Mouse (Mus musculus) hindbrain, embryonic 15.5 days (tissue): ENCODE data around the gene Nup210l. TPM values are rescaled to one million over a fixed set of nuclear protein-coding genes. Genes with fewer than 3 reads are reported as not detected.

ENCODE experiments used
- ATAC-seq: fragments of 200-750 bp; cut with Nextera tagmentation; 2 replicates; pipeline ENCODE4 v1.8.0; 2017; ENCODE audit warnings: low read depth, moderate number of reproducible peaks, moderate TSS enrichment; ENCODE audit not compliant: low FRiP score
- H3K27ac ChIP-seq: fragments of 300-500 bp; sonication (generic); replicated peaks from 2 replicates; pipeline ENCODE4 v1.5.1; 2015; ENCODE audit warnings: mild to moderate bottlenecking, inconsistent platforms
- H3K27me3 ChIP-seq: fragments of 300-500 bp; sonication (generic); 2 replicates; pipeline ENCODE4 v1.6.1; 2015; ENCODE audit warnings: control low read depth, inconsistent platforms
- H3K36me3 ChIP-seq: fragments of 300-500 bp; sonication (generic); 2 replicates; pipeline ENCODE4 v1.6.1; 2015; ENCODE audit warnings: control low read depth, inconsistent platforms
- H3K4me1 ChIP-seq: fragments of 300-500 bp; sonication (generic); replicated peaks from 2 replicates; pipeline ENCODE4 v1.6.1; 2015; ENCODE audit warnings: control low read depth, inconsistent platforms
- H3K4me2 ChIP-seq: fragments of 300-500 bp; sonication (generic); 2 replicates; pipeline ENCODE4 v1.6.1; 2015; ENCODE audit warnings: moderate library complexity, mild to moderate bottlenecking, inconsistent platforms
- H3K4me3 ChIP-seq: fragments of 300-500 bp; sonication (generic); 2 replicates; pipeline ENCODE4 v1.5.1; 2015; ENCODE audit warnings: mild to moderate bottlenecking, inconsistent platforms
- H3K9ac ChIP-seq: fragments of 300-500 bp; sonication (generic); 2 replicates; pipeline ENCODE4 v1.6.1; 2015; ENCODE audit warnings: inconsistent platforms
- H3K9me3 ChIP-seq: fragments of 300-500 bp; sonication (generic); 2 replicates; pipeline ENCODE4 v1.6.1; 2016; ENCODE audit warnings: control low read depth, inconsistent platforms
- WGBS: fragments of 180-500 bp; shearing (Covaris S2); methylation state at CpG from one replicate; pipeline ENCODE4 v1.1.7; 2015; 5-methylcytosine and 5-hydroxymethylcytosine counted together
- polyA plus RNA-seq: library from polyadenylated mRNA; unstranded; fragments of >200 nt; fragmentation: Nextera tagmentation; extraction: Ambion mirVana; gene quantifications from 2 replicates; pipeline ENCODE4 v1.2.1, GENCODE M21; 2015

Nup210l gene
- polyA plus RNA-seq, 1 experiment from 2014 or later = 0.25 TPM

DNA sequence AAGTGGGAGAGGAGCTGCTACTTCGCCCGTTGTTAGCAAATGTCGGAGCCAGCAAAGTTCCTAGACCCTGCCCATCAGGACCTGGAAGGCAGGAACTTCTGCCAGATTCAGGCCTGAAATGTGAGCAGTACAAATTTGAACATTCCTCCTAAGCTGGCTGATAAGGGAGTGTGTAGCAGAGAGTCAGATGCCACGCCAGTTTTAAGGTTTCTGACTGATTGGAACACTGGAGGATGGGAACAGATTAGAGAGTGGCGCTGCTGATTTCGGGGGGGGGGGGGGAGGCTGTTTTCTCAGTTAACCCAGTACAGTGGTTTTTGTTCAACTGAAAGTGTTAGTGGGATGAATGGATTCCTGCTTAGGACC is 23.5 kb upstream of the Nup210l start:
- no peaks in the 10 kb centered on the region for H3K27me3 ChIP-seq
- H3K9me3 ChIP-seq = no peaks in the 10 kb centered on the region
- ATAC-seq = no peak
- H3K4me1 ChIP-seq = peaks cover 60% of the 10 kb centered on the region
- H3K4me2 ChIP-seq = peak overlapping the region; percentile 71
- H3K4me3 ChIP-seq = peak overlapping the region; percentile 97
- H3K36me3 ChIP-seq = no peaks in the 10 kb centered on the region
- WGBS = 3% methylated on average over 6 of the region's 6 CpGs
- peak overlapping the region; percentile 95 for H3K27ac ChIP-seq
- H3K9ac ChIP-seq = peak overlapping the region; percentile 95

DNA sequence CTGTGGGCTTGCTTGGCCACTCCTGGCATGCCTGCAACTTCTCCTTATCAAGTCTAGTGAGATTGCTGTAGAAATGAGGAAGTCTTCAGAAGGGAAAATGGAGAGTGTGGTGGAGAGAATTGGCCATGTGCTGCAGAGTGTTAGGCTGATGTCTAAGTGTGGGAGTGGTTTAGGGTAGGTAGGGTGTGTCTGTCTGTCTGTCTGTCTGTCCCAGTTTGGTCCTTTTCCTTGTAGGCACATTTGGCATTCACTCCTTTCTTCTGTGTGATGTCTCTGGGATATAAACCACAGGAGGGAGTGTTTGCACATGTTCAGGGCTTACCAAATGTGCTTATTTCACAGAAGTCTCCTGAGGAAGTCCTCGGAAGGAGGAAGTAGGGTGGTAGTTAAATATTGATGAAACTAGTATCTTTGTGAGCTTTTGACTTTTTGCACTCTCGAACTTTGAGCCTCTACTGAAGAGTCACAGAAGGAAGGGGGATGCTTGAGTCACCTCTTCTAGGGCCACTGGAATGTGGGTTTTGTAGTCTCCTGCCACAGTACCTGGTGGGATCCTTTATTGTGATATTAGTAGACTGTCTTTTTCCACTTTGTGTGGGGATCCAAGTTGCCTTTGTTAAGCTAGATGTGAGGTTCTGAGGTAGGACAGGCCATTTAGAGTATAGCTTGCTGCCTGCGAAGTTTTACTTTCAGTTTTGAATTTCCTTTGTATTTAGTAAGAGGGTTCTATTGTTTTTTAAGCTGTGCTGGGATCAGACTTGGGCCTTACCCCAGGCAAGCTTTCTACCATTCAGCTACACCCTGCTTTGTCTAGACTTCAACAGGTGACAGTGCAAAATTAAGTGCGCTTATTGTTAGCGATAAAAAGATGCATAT is 22.3 kb upstream of the Nup210l start:
- peak overlapping the region; percentile 11 for H3K4me3 ChIP-seq
- no peaks in the 10 kb centered on the region for H3K9me3 ChIP-seq
- WGBS = 80% methylated on average over 5 of the region's 5 CpGs
- H3K9ac ChIP-seq = no peak overlapping the region
- no peak overlapping the region for H3K27ac ChIP-seq
- no peak for ATAC-seq
- peak overlapping the region; percentile 71 for H3K4me2 ChIP-seq
- H3K36me3 ChIP-seq = no peaks in the 10 kb centered on the region
- peaks cover 60% of the 10 kb centered on the region for H3K4me1 ChIP-seq
- H3K27me3 ChIP-seq = no peaks in the 10 kb centered on the region

DNA sequence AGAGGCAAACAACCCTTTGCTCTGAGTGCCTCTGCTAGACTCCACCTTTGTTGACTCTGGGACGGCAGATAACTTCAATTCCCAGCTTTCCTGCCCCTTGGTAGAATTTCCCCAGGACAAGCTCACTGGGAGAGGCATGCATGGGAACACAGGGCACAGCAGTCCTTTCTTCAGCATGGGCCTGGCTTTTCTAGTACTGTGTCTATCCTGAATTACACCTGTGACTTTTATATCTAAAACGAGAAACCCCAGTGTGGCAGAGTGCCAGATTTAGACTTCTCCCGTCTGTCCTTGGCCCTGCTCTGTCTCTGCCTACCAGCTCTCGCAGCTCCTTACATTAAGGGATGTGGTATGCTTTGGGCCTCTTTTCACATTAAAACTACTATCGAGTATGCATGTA is 20.9 kb upstream of the Nup210l start:
- H3K4me3 ChIP-seq = no peak overlapping the region
- H3K4me1 ChIP-seq = peaks cover 54% of the 10 kb centered on the region
- ATAC-seq = no peak
- no peaks in the 10 kb centered on the region for H3K9me3 ChIP-seq
- H3K4me2 ChIP-seq = peak overlapping the region; percentile 0; the same call in 1 of the 2 replicates
- peaks cover 11% of the 10 kb centered on the region for H3K36me3 ChIP-seq
- peak overlapping the region; percentile 54; the same call in 1 of the 2 replicates for H3K27ac ChIP-seq
- 54% methylated on average over 5 of the region's 5 CpGs for WGBS
- H3K27me3 ChIP-seq = no peaks in the 10 kb centered on the region
- H3K9ac ChIP-seq = no peak overlapping the region

DNA sequence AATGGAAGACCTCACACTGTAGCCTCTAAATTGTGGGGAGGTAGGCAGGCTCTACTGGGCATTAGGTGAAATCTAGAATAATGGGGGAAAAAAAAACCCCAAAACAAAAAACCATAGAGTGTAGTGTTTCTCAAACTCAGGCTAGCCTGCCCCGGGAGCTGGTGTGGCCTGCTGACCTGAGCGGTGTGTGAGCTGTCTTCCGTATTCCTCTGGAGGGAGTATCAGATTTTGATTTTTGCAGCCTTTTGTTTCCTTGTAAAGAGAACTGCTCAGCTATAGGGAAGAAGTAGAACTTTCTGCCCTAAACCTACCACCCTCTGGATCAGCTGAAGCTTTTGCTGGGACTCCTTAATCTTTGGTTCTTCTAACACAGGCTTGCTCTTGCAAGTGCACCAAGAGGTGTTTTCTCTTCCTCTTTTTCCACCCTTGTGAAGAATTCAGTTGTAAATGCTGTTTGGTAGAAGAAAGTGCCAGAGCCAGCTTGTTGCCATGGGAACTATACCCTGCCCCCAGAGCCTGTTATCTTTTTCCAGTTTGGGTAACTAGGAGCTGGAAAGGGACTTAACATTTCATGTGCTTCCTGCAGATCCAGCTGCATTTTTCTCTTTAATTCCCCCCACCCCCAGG is 20.1 kb upstream of the Nup210l start:
- peaks cover 49% of the 10 kb centered on the region for H3K4me1 ChIP-seq

DNA sequence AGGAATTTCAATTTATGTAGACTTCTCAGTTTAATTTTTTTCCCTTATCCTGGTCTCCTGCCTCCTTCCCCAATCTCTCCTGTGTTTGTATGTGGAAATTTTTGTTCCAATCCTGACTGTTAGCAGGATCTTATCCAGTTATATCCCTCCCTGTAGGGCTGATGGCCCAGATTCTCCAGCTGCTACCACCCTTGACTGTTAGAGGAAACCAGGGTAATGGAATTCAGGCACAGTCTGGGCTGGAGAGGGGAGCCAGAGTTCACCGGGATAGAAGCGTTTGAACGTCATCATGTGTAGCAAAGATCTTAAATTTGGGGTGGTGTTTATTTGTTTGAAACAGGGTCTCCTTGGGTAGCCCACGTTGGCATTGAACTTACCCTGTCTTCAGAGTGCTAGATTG is 19.1 kb upstream of the Nup210l start:
- no peak overlapping the region for H3K4me2 ChIP-seq
- peaks cover 46% of the 10 kb centered on the region for H3K4me1 ChIP-seq
- no peak overlapping the region for H3K4me3 ChIP-seq
- peaks cover 28% of the 10 kb centered on the region for H3K36me3 ChIP-seq
- peak overlapping the region; percentile 54; the same call in 1 of the 2 replicates for H3K27ac ChIP-seq
- H3K27me3 ChIP-seq = no peaks in the 10 kb centered on the region
- H3K9ac ChIP-seq = no peak overlapping the region
- no peak for ATAC-seq
- WGBS = 78% methylated on average over 4 of the region's 4 CpGs
- H3K9me3 ChIP-seq = no peaks in the 10 kb centered on the region

More for the DNA sequence above, 20.1 kb upstream of the Nup210l start:
- 22% methylated on average over 3 of the region's 3 CpGs for WGBS
- no peaks in the 10 kb centered on the region for H3K9me3 ChIP-seq
- no peak overlapping the region for H3K9ac ChIP-seq
- H3K27ac ChIP-seq = peak overlapping the region; percentile 54
- ATAC-seq = no peak
- peaks cover 18% of the 10 kb centered on the region for H3K36me3 ChIP-seq
- H3K4me2 ChIP-seq = peak overlapping the region; percentile 23; the same call in 1 of the 2 replicates
- H3K4me3 ChIP-seq = no peak overlapping the region
- H3K27me3 ChIP-seq = no peaks in the 10 kb centered on the region

DNA sequence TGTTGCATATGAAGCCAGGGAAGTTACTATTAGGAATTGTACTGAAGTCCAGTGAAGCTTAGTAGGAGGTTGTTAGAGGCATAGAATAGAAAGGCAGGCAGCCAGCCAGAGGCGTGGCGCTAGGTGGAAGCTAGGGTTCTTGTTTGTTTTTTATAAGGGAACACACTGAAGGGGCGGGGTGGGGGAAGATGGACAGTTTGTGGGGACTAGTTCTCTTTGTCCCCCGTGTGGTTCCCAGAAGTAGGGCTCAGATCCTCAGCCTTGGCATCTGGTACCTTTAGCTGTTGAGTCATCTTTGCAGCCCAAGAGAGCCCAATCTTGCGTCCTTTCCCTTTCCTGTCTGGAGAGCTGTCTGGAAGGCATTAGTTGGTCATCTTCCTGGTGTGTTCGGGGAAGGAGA is 18.7 kb upstream of the Nup210l start:
- Histone ChIP-seq H3K27ac (no peak overlapping the region), H3K9me3 (no peaks in the 10 kb centered on the region), H3K4me2 (no peak overlapping the region), H3K36me3 (peaks cover 33% of the 10 kb centered on the region), H3K9ac (no peak overlapping the region), H3K27me3 (no peaks in the 10 kb centered on the region), H3K4me3 (no peak overlapping the region), H3K4me1 (peaks cover 46% of the 10 kb centered on the region)
- 86% methylated on average over 6 of the region's 6 CpGs for WGBS
- no peak for ATAC-seq

DNA sequence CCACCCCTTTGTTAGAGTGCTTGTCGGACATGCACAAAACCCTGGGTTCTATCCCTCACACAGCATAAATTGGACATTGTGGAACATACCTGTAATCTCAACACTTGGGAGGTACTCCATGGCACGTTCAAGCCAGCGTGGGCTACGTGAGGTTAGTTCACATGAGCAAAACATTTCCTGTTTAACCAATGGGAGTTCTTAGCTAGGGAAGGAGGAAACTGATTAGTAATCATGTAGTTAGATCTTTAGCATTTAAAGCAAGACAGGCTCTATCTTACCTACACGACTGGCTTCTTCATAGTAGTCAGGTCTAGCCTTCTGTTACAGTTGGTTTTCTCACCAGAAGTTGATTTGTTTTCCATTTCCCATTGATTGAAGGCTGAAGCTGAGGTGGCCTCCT is 17.9 kb upstream of the Nup210l start:
- H3K36me3 ChIP-seq = peaks cover 41% of the 10 kb centered on the region
- no peak overlapping the region for H3K27ac ChIP-seq
- H3K4me1 ChIP-seq = peaks cover 43% of the 10 kb centered on the region
- H3K27me3 ChIP-seq = no peaks in the 10 kb centered on the region
- H3K9me3 ChIP-seq = no peaks in the 10 kb centered on the region
- no peak for ATAC-seq
- no peak overlapping the region for H3K9ac ChIP-seq
- no peak overlapping the region for H3K4me2 ChIP-seq
- H3K4me3 ChIP-seq = no peak overlapping the region
- 95% methylated on average over 5 of the region's 5 CpGs for WGBS

DNA sequence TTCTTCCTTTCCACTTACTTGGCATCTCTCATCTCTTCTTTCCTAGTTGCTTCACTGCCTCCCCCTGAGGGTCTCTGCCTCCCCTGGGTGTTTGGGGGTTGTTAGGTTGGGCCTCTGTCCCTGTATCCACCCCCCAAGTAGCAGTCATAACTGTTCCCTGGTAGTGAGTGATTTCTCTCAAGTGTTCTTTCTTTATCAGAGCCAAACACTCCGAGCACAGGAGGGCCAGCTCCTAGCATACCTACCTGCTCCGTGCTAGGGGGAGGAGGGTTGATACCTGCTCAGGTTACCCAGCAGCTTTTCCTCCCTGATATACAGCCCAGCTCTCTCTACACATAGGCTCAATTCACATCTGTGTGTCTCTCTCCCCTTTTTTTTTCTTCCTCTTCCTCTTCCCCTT is 15.3 kb upstream of the Nup210l start:
- Histone ChIP-seq H3K9me3 (no peaks in the 10 kb centered on the region), H3K27me3 (no peaks in the 10 kb centered on the region), H3K4me1 (peaks cover 18% of the 10 kb centered on the region), H3K4me3 (no peak overlapping the region), H3K36me3 (peaks cover 64% of the 10 kb centered on the region), H3K27ac (no peak overlapping the region), H3K9ac (no peak overlapping the region), H3K4me2 (no peak overlapping the region)
- no peak for ATAC-seq
- 98% methylated on average over 2 of the region's 2 CpGs for WGBS

DNA sequence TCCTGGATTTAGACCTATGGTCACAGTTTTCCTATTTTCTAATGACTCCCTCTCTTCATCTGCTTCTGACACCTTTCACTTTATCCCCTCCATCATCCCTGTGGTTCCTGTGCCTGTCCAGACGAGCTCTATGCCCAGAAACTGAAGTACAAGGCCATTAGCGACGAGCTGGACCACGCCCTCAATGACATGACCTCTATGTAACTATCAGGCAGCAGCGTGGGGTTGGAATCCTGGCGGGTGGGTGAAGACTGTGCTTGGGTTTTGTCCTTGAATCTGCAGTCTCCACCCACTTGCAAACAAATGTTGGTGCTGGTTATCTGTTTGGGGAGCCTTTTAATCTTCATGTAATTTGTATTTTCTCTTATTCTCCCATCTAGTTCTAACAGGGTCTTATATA is 13.0 kb upstream of the Nup210l start:
- no peak overlapping the region for H3K9ac ChIP-seq
- no peaks in the 10 kb centered on the region for H3K4me1 ChIP-seq
- 90% methylated on average over 6 of the region's 6 CpGs for WGBS
- H3K4me3 ChIP-seq = no peak overlapping the region
- no peak for ATAC-seq
- H3K9me3 ChIP-seq = no peaks in the 10 kb centered on the region
- no peak overlapping the region for H3K27ac ChIP-seq
- no peak overlapping the region for H3K4me2 ChIP-seq
- no peaks in the 10 kb centered on the region for H3K27me3 ChIP-seq
- peaks cover 77% of the 10 kb centered on the region for H3K36me3 ChIP-seq

DNA sequence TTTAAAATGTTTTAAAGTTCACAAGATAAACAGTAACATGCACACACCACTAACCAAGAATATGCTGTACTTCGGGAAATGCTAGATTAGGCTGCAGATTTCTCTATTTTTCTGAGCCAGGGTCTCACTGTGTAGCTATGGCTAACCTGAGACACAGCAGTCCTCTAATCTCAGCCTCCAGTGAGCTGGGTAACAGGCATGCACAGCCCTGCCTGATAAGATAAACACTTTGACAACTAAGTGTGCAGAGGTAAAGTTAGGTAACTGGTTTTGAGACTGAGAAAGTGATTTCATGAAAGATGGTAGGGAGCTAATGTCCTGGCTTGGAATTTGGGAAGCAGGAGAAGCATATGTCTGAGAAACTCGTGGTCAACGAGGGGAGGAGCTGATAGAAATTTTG is 9.5 kb upstream of the Nup210l start:
- H3K36me3 ChIP-seq = peaks cover 65% of the 10 kb centered on the region
- no peak overlapping the region for H3K9ac ChIP-seq
- no peak overlapping the region for H3K4me2 ChIP-seq
- no peaks in the 10 kb centered on the region for H3K27me3 ChIP-seq
- no peak overlapping the region for H3K27ac ChIP-seq
- H3K4me3 ChIP-seq = no peak overlapping the region
- 97% methylated on average over 3 of the region's 3 CpGs for whole genome bisulfite sequencing
- no peaks in the 10 kb centered on the region for H3K4me1 ChIP-seq
- no peaks in the 10 kb centered on the region for H3K9me3 ChIP-seq
- ATAC-seq = no peak

DNA sequence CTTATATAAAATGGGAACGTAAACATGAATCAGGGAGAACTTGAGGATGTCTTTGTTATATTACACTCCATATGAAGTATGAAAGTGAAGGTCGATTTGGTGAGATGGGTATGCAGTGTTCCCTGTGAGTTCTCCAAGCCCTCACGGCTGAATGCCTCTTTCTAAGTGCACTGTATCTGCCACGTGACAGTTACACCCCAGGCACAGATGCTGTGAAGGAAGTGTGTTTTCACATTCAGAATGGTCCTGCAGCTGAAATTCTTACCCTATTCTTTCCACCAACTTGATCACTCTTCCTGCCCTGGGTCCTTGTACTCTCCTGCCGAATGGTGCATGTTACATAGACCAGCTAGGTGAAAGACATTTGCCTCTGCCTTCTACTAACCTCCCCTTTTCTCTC is 6.0 kb upstream of the Nup210l start:
- H3K9me3 ChIP-seq = no peaks in the 10 kb centered on the region
- 78% methylated on average over 5 of the region's 5 CpGs for WGBS
- no peak overlapping the region for H3K4me2 ChIP-seq
- no peak overlapping the region for H3K4me3 ChIP-seq
- H3K9ac ChIP-seq = no peak overlapping the region
- H3K36me3 ChIP-seq = peaks cover 36% of the 10 kb centered on the region
- no peak overlapping the region for H3K27ac ChIP-seq
- H3K4me1 ChIP-seq = no peaks in the 10 kb centered on the region
- H3K27me3 ChIP-seq = no peaks in the 10 kb centered on the region
- ATAC-seq = no peak

DNA sequence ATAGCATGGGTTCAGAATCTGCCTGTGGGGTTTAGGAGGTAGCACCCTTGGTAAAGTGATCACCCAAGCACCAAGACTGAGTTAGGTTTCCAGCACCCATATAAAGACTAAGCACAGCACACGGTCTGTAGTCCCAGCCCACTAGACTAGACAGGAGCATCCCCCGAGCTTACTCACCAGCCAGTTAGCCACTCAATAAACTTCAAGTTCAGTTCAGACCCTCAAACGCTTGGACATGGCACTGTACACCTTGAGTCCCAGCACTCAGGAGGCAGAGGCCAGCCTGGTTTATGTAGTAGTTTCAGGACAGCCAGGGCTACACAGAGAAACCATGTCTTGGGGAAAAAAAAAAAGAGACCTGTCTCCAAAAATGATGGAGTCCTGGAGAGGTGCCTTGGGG is 2.9 kb upstream of the Nup210l start:
- Histone ChIP-seq H3K36me3 (peaks cover 18% of the 10 kb centered on the region), H3K4me1 (no peaks in the 10 kb centered on the region), H3K4me2 (no peak overlapping the region), H3K4me3 (no peak overlapping the region), H3K9ac (no peak overlapping the region), H3K27ac (no peak overlapping the region), H3K9me3 (no peaks in the 10 kb centered on the region), H3K27me3 (no peaks in the 10 kb centered on the region)
- no peak for ATAC-seq
- WGBS = 93% methylated on average over 3 of the region's 3 CpGs
